8 mouse cellular contexts compared by ENCODE assay signal in genomic region chr1:98095991-98096330, GRCm38 (mm10). TPM values are rescaled to one million over a fixed set of nuclear protein-coding genes. Genes with fewer than 3 reads are reported as not detected.
DNase-seq lines count a peak whose midpoint lies in the region; ATAC-seq and TF ChIP-seq lines count a peak whose summit lies in the region.

No protein-coding gene starts in this region.

- no peak for TF ChIP-seq POLR2A in myocyte (IDR thresholded peaks at IDR 0.05; ENCODE audit: insufficient read length, low read depth)

- 36% methylated on average over 9 of the region's 9 CpGs for WGBS in kidney, embryonic 16.5 days
- 35% methylated on average over 9 of the region's 9 CpGs for WGBS in embryonic facial prominence, embryonic 10.5 days
- WGBS in intestine, embryonic 14.5 days: 29% methylated on average over 9 of the region's 9 CpGs

- H3ac ChIP-seq in myocyte (ENCODE audit: control insufficient read depth, insufficient read length): no peak overlapping the region

- no peaks in the 10 kb centered on the region for H3K27me3 ChIP-seq in kidney, embryonic 16.5 days (ENCODE audit: insufficient read depth, low read length)
- peaks cover 15% of the 10 kb centered on the region for H3K27me3 ChIP-seq in embryonic facial prominence, embryonic 10.5 days (replicated peaks; ENCODE audit: low read depth, poor library complexity, severe bottlenecking)
- H3K27me3 ChIP-seq in intestine, embryonic 14.5 days (replicated peaks; ENCODE audit: control insufficient read depth, insufficient read depth, low read length): no peaks in the 10 kb centered on the region
- no peaks in the 10 kb centered on the region for H3K27me3 ChIP-seq in myocyte (ENCODE audit: control insufficient read depth, insufficient read depth, insufficient read length)

- 0 out of 2 replicates have a peak, but pooled peaks have one; percentile 1 for ATAC-seq in kidney, embryonic 16.5 days (ENCODE audit: low FRiP score, low TSS enrichment)
- ATAC-seq in intestine, embryonic 14.5 days (replicated peaks; ENCODE audit: low FRiP score, low TSS enrichment, low read depth): no peak; the same call in 1 of the 2 replicates
- ATAC-seq in activated CD4-positive, CD25-positive, alpha-beta regulatory T cell, adult 4 months: no peak

- H3K79me2 ChIP-seq in myocyte (ENCODE audit: control insufficient read depth, insufficient read depth): peaks cover 14% of the 10 kb centered on the region

- H3K9me3 ChIP-seq in kidney, embryonic 16.5 days (ENCODE audit: low read length): no peaks in the 10 kb centered on the region
- H3K9me3 ChIP-seq in embryonic facial prominence, embryonic 10.5 days: no peaks in the 10 kb centered on the region
- no peaks in the 10 kb centered on the region for H3K9me3 ChIP-seq in intestine, embryonic 14.5 days (ENCODE audit: control insufficient read depth, low read length)

- no peak for DNase-seq in kidney, postnatal 36 days
- DNase-seq in embryonic facial prominence, embryonic 10.5 days (ENCODE audit: low spot score): no peak
- no peak for DNase-seq in intestine, embryonic 14.5 days (ENCODE audit: low spot score)
- DNase-seq in right cerebral cortex, postnatal 36 days (ENCODE audit: low spot score in 2 of 2): no peak
- DNase-seq in adrenal gland, postnatal 14 days: no peak

- H3K4me2 ChIP-seq in kidney, embryonic 16.5 days (replicated peaks; ENCODE audit: low read depth, low read length): peak overlapping the region; percentile 53
- peak overlapping the region; percentile 55 for H3K4me2 ChIP-seq in intestine, embryonic 14.5 days (ENCODE audit: low read length)
- H3K4me2 ChIP-seq in myocyte (ENCODE audit: low read depth): peak overlapping the region; percentile 90

- peak overlapping the region; percentile 57 for H3K4me3 ChIP-seq in kidney, embryonic 16.5 days (ENCODE audit: low read length)
- peak overlapping the region; percentile 79 for H3K4me3 ChIP-seq in embryonic facial prominence, embryonic 10.5 days
- H3K4me3 ChIP-seq in intestine, embryonic 14.5 days (ENCODE audit: low read depth, low read length): peak overlapping the region; percentile 54
- H3K4me3 ChIP-seq in myocyte: peak overlapping the region; percentile 62

- H3K36me3 ChIP-seq in kidney, embryonic 16.5 days (ENCODE audit: insufficient read depth, low read length): no peaks in the 10 kb centered on the region
- H3K36me3 ChIP-seq in embryonic facial prominence, embryonic 10.5 days (replicated peaks): no peaks in the 10 kb centered on the region
- no peaks in the 10 kb centered on the region for H3K36me3 ChIP-seq in intestine, embryonic 14.5 days (ENCODE audit: control insufficient read depth, insufficient read depth, low read length)
- H3K36me3 ChIP-seq in myocyte (ENCODE audit: control insufficient read depth, insufficient read depth): no peaks in the 10 kb centered on the region

- H3K9ac ChIP-seq in kidney, embryonic 16.5 days (replicated peaks; ENCODE audit: low read length): peak overlapping the region; percentile 78
- peak overlapping the region; percentile 59 for H3K9ac ChIP-seq in intestine, embryonic 14.5 days (ENCODE audit: low read length)

- no peaks in the 10 kb centered on the region for H3K4me1 ChIP-seq in kidney, embryonic 16.5 days (ENCODE audit: insufficient read depth, low read length)
- H3K4me1 ChIP-seq in embryonic facial prominence, embryonic 10.5 days: peaks cover 7% of the 10 kb centered on the region
- H3K4me1 ChIP-seq in intestine, embryonic 14.5 days (replicated peaks; ENCODE audit: control insufficient read depth, insufficient read depth, low read length): no peaks in the 10 kb centered on the region; the same call in 1 of the 2 replicates

- H3K27ac ChIP-seq in kidney, embryonic 16.5 days (ENCODE audit: low read length): peak overlapping the region; percentile 13
- peak overlapping the region; percentile 91 for H3K27ac ChIP-seq in embryonic facial prominence, embryonic 10.5 days (replicated peaks)
- H3K27ac ChIP-seq in intestine, embryonic 14.5 days (ENCODE audit: low read depth): peak overlapping the region; percentile 81; the same call in 1 of the 2 replicates

TF ChIP-seq in myocyte, 11 proteins besides CTCF, POLR2A, EP300 and RAD21:
- TF ChIP-seq CEBPB (IDR thresholded peaks at IDR 0.05; ENCODE audit: insufficient read depth, poor library complexity, severe bottlenecking): no peak
- no peak for TF ChIP-seq POLR2AphosphoS2 (IDR thresholded peaks at IDR 0.05; ENCODE audit: insufficient read length, low read depth)
- no peak for TF ChIP-seq MYOD1 (IDR thresholded peaks at IDR 0.05; ENCODE audit: control insufficient read depth in 1 of 3, insufficient read length in 2 of 3, low read depth in 2 of 3)
- TF ChIP-seq REST (IDR thresholded peaks at IDR 0.05; ENCODE audit: insufficient read depth, insufficient read length): no peak
- no peak for TF ChIP-seq SRF (IDR thresholded peaks at IDR 0.05; ENCODE audit: control insufficient read depth, insufficient read length, low read depth)
- TF ChIP-seq E2F4 (IDR thresholded peaks at IDR 0.05; ENCODE audit: insufficient read depth): no peak
- no peak for TF ChIP-seq MAX (IDR thresholded peaks at IDR 0.05; ENCODE audit: low read depth)
- no peak for TF ChIP-seq USF1 (IDR thresholded peaks at IDR 0.05; ENCODE audit: low read depth)
- TF ChIP-seq TCF3 (IDR thresholded peaks at IDR 0.05; ENCODE audit: insufficient read length, low read depth): no peak
- no peak for TF ChIP-seq MYOG (IDR thresholded peaks at IDR 0.05; ENCODE audit: control insufficient read depth in 1 of 3, insufficient read depth in 1 of 3, insufficient read length in 2 of 3, low read depth in 2 of 3)
- no peak for TF ChIP-seq TCF12 (IDR thresholded peaks at IDR 0.05; ENCODE audit: insufficient read depth, poor library complexity, severe bottlenecking)

RNA-seq across cellular contexts. Expression of gene Pam, which starts 0.5 kb away (rescaled TPM):
- polyA plus RNA-seq in kidney, embryonic 16.5 days (2015; fragmentation: Nextera tagmentation; extraction: Ambion mirVana): 23.7 and 27.1 TPM in 2 replicates
- polyA plus RNA-seq in embryonic facial prominence, embryonic 10.5 days (2016; fragmentation: Nextera tagmentation; extraction: Ambion mirVana): 11.3 and 11.7 TPM in 2 replicates
- polyA plus RNA-seq in intestine, embryonic 14.5 days (2014; fragmentation: Nextera tagmentation; extraction: Ambion mirVana): 65.3 and 67.9 TPM in 2 replicates
- polyA plus RNA-seq in myocyte (2012; fragmentation: generic; extraction: Trizol): 29.4 TPM
- total RNA-seq in adrenal gland, postnatal 14 days (2021): 237 and 245 TPM in 2 replicates
- polyA plus RNA-seq in activated CD4-positive, CD25-positive, alpha-beta regulatory T cell, adult 4 months (2017; shearing (Covaris generic)): 1 to 10 TPM; 2.6 to 4.8 TPM

Comparison
In these comparisons a context has a peak if more than half of its experiments do, and no peak if none do; other contexts are left out.
1. H3K27ac ChIP-seq: peak in every context shown above with its lines; median percentile 91 in embryonic facial prominence, embryonic 10.5 days; 81 in intestine, embryonic 14.5 days; 13 in kidney, embryonic 16.5 days.